Mouse (Mus musculus): Measurements from ENCODE around the gene Sugct. TPM values are rescaled to one million over a fixed set of nuclear protein-coding genes. Genes with fewer than 3 reads are reported as not detected.
"Not testable (repeated sequence)": the region's sequence is repeated elsewhere in the genome, so short reads cannot be mapped to it uniquely, and the experiment has no call there.

The Sugct gene
- polyA plus RNA-seq, 1 experiment: 1.1 TPM

GRCm38 (mm10) chr13:16831840-16832239 lies 863.5 kb downstream of the Sugct start:
- no peak for TF ChIP-seq POLR2A (IDR thresholded peaks at IDR 0.05; ENCODE audit: borderline replicate concordance, extremely low read depth, low read depth, low read length)
- TF ChIP-seq CTCF (IDR thresholded peaks at IDR 0.05; ENCODE audit: insufficient read depth, low read length): no peak
- DNase-seq: no peak
- Histone ChIP-seq H3K4me1 (ENCODE audit: control insufficient read depth, insufficient read depth, low read length) (no peaks in the 10 kb centered on the region), H3K4me3 (replicated peaks; ENCODE audit: extremely low read depth, low read depth, low read length) (no peak overlapping the region)
- WGBS: 65% methylated on average over 8 of the region's 8 CpGs

- WGBS: 65% methylated on average over 6 of the region's 6 CpGs
- not testable (repeated sequence) for H3K4me3 ChIP-seq (replicated peaks; ENCODE audit: extremely low read depth, low read depth, low read length); H3K4me1 ChIP-seq (ENCODE audit: control insufficient read depth, insufficient read depth, low read length); DNase-seq
These were observed 865.1 kb downstream of the Sugct start for GRCm38 (mm10) chr13:16830291-16830690.

- TF ChIP-seq CTCF (IDR thresholded peaks at IDR 0.05; ENCODE audit: insufficient read depth, low read length) (no peak), POLR2A (IDR thresholded peaks at IDR 0.05; ENCODE audit: borderline replicate concordance, extremely low read depth, low read depth, low read length) (no peak)
- H3K4me1 ChIP-seq (ENCODE audit: control insufficient read depth, insufficient read depth, low read length): no peaks in the 10 kb centered on the region
- H3K4me3 ChIP-seq (replicated peaks; ENCODE audit: extremely low read depth, low read depth, low read length): no peak overlapping the region
- no peak for DNase-seq
- WGBS: 49% methylated on average over 2 of the region's 2 CpGs
These were observed 865.8 kb downstream of the Sugct start for GRCm38 (mm10) chr13:16829589-16829988.

- 85% methylated on average over 6 of the region's 6 CpGs for WGBS
These were observed 869.7 kb downstream of the Sugct start for GRCm38 (mm10) chr13:16825619-16826018.

GRCm38 (mm10) chr13:16821785-16822184 lies 873.6 kb downstream of the Sugct start:
- DNase-seq: no peak
- 87% methylated on average over 4 of the region's 4 CpGs for WGBS
- H3K4me1 ChIP-seq (ENCODE audit: control insufficient read depth, insufficient read depth, low read length): no peaks in the 10 kb centered on the region
- TF ChIP-seq POLR2A (IDR thresholded peaks at IDR 0.05; ENCODE audit: borderline replicate concordance, extremely low read depth, low read depth, low read length): no peak
- TF ChIP-seq CTCF (IDR thresholded peaks at IDR 0.05; ENCODE audit: insufficient read depth, low read length): no peak
- H3K4me3 ChIP-seq (replicated peaks; ENCODE audit: extremely low read depth, low read depth, low read length): no peak overlapping the region

More at GRCm38 (mm10) chr13:16825619-16826018, 869.7 kb downstream of the Sugct start:
- DNase-seq: no peak
- Histone ChIP-seq H3K4me1 (ENCODE audit: control insufficient read depth, insufficient read depth, low read length) (no peaks in the 10 kb centered on the region), H3K4me3 (replicated peaks; ENCODE audit: extremely low read depth, low read depth, low read length) (no peak overlapping the region)
- TF ChIP-seq CTCF (IDR thresholded peaks at IDR 0.05; ENCODE audit: insufficient read depth, low read length): no peak
- no peak for TF ChIP-seq POLR2A (IDR thresholded peaks at IDR 0.05; ENCODE audit: borderline replicate concordance, extremely low read depth, low read depth, low read length)

GRCm38 (mm10) chr13:16817471-16817870 lies 877.9 kb downstream of the Sugct start:
- Histone ChIP-seq H3K4me3 (replicated peaks; ENCODE audit: extremely low read depth, low read depth, low read length) (no peak overlapping the region), H3K4me1 (ENCODE audit: control insufficient read depth, insufficient read depth, low read length) (no peaks in the 10 kb centered on the region)
- 75% methylated on average over 6 of the region's 6 CpGs for WGBS
- TF ChIP-seq POLR2A (IDR thresholded peaks at IDR 0.05; ENCODE audit: borderline replicate concordance, extremely low read depth, low read depth, low read length): no peak
- TF ChIP-seq CTCF (IDR thresholded peaks at IDR 0.05; ENCODE audit: insufficient read depth, low read length): no peak
- DNase-seq: no peak

- no peak for DNase-seq
- TF ChIP-seq POLR2A (IDR thresholded peaks at IDR 0.05; ENCODE audit: borderline replicate concordance, extremely low read depth, low read depth, low read length): no peak
- no peak for TF ChIP-seq CTCF (IDR thresholded peaks at IDR 0.05; ENCODE audit: insufficient read depth, low read length)
- Histone ChIP-seq H3K4me1 (ENCODE audit: control insufficient read depth, insufficient read depth, low read length) (no peaks in the 10 kb centered on the region), H3K4me3 (replicated peaks; ENCODE audit: extremely low read depth, low read depth, low read length) (no peak overlapping the region)
- 46% methylated on average over 5 of the region's 5 CpGs for whole genome bisulfite sequencing
These were observed 878.6 kb downstream of the Sugct start for GRCm38 (mm10) chr13:16816747-16817146.

GRCm38 (mm10) chr13:16812268-16812667 lies 883.1 kb downstream of the Sugct start:
- Histone ChIP-seq H3K4me3 (replicated peaks; ENCODE audit: extremely low read depth, low read depth, low read length) (no peak overlapping the region), H3K4me1 (ENCODE audit: control insufficient read depth, insufficient read depth, low read length) (no peaks in the 10 kb centered on the region)
- DNase-seq: no peak
- TF ChIP-seq CTCF (IDR thresholded peaks at IDR 0.05; ENCODE audit: insufficient read depth, low read length) (no peak), POLR2A (IDR thresholded peaks at IDR 0.05; ENCODE audit: borderline replicate concordance, extremely low read depth, low read depth, low read length) (no peak)
- WGBS: 90% methylated on average over 2 of the region's 2 CpGs

Other genes starting within 250 kb of the Sugct start
- 8.9 and 12.8 TPM in 2 replicates for gene Mplkip, start 361 bp downstream of the Sugct start, polyA plus RNA-seq (2012; rRNA removed)
- gene Cdk13, start 109.5 kb upstream of the Sugct start, polyA plus RNA-seq (2012; rRNA removed): 37.2 and 47.3 TPM in 2 replicates
- gene Rala, start 248.7 kb upstream of the Sugct start, polyA plus RNA-seq (2012; rRNA removed): 12.8 and 25.2 TPM in 2 replicates

All from lung, adult 2 months (tissue).